Mouse (Mus musculus): ENCODE measurements at regions not wholly inside any gene's neighbourhood (a gene's known extent, or its start where the extent isn't known, plus 50 kb on each side); places are given as distances from the start of the nearest gene placed in this dataset.

GRCm38 (mm10) chr12:25182680-25183079, 85.7 kb upstream of the Id2 start:
- no peaks in the 10 kb centered on the region for H3K27me3 ChIP-seq (replicated peaks; ENCODE audit: control insufficient read depth, insufficient read depth, low read length)
- no peaks in the 10 kb centered on the region; the same call in 1 of the 2 replicates for H3K9me3 ChIP-seq (ENCODE audit: control insufficient read depth, low read length)
- no peaks in the 10 kb centered on the region for H3K36me3 ChIP-seq (ENCODE audit: control insufficient read depth, insufficient read depth, low read length)
- 95% methylated on average over 4 of the region's 4 CpGs for WGBS
- H3K27ac ChIP-seq (ENCODE audit: low read depth, low read length) = no peak overlapping the region
- H3K9ac ChIP-seq (ENCODE audit: low read depth, low read length) = no peak overlapping the region
- H3K4me1 ChIP-seq (ENCODE audit: control insufficient read depth, insufficient read depth, low read depth, low read length) = no peaks in the 10 kb centered on the region
- ATAC-seq = no peak
- no peak overlapping the region for H3K4me2 ChIP-seq (ENCODE audit: low read length)
- H3K4me3 ChIP-seq (ENCODE audit: low read length) = no peak overlapping the region

GRCm38 (mm10) chr12:25181317-25181716, 84.4 kb upstream of the Id2 start:
- H3K9ac ChIP-seq (ENCODE audit: low read depth, low read length) = no peak overlapping the region
- no peak overlapping the region for H3K4me3 ChIP-seq (ENCODE audit: low read length)
- no peak overlapping the region for H3K27ac ChIP-seq (ENCODE audit: low read depth, low read length)
- H3K27me3 ChIP-seq (replicated peaks; ENCODE audit: control insufficient read depth, insufficient read depth, low read length) = no peaks in the 10 kb centered on the region
- H3K4me1 ChIP-seq (ENCODE audit: control insufficient read depth, insufficient read depth, low read depth, low read length) = no peaks in the 10 kb centered on the region
- H3K4me2 ChIP-seq (ENCODE audit: low read length) = no peak overlapping the region
- no peaks in the 10 kb centered on the region for H3K9me3 ChIP-seq (ENCODE audit: control insufficient read depth, low read length)
- no peaks in the 10 kb centered on the region for H3K36me3 ChIP-seq (ENCODE audit: control insufficient read depth, insufficient read depth, low read length)
- WGBS = 86% methylated on average over 8 of the region's 8 CpGs
- no peak for ATAC-seq

- WGBS = 92% methylated on average over 1 of the region's 1 CpGs
- Histone ChIP-seq H3K4me1 (ENCODE audit: control insufficient read depth, insufficient read depth, low read depth, low read length) (no peaks in the 10 kb centered on the region), H3K4me3 (ENCODE audit: low read length) (no peak overlapping the region), H3K4me2 (ENCODE audit: low read length) (no peak overlapping the region), H3K27ac (ENCODE audit: low read depth, low read length) (no peak overlapping the region), H3K9me3 (ENCODE audit: control insufficient read depth, low read length) (no peaks in the 10 kb centered on the region), H3K36me3 (ENCODE audit: control insufficient read depth, insufficient read depth, low read length) (no peaks in the 10 kb centered on the region), H3K9ac (ENCODE audit: low read depth, low read length) (no peak overlapping the region), H3K27me3 (replicated peaks; ENCODE audit: control insufficient read depth, insufficient read depth, low read length) (no peaks in the 10 kb centered on the region)
- no peak for ATAC-seq
Measured at GRCm38 (mm10) chr12:25180861-25181260, 83.9 kb upstream of the Id2 start.

- H3K27ac ChIP-seq (ENCODE audit: low read depth, low read length) = no peak overlapping the region
- H3K27me3 ChIP-seq (replicated peaks; ENCODE audit: control insufficient read depth, insufficient read depth, low read length) = no peaks in the 10 kb centered on the region
- no peaks in the 10 kb centered on the region for H3K9me3 ChIP-seq (ENCODE audit: control insufficient read depth, low read length)
- H3K4me1 ChIP-seq (ENCODE audit: control insufficient read depth, insufficient read depth, low read depth, low read length) = no peaks in the 10 kb centered on the region
- 51% methylated on average over 3 of the region's 3 CpGs for WGBS
- H3K9ac ChIP-seq (ENCODE audit: low read depth, low read length) = no peak overlapping the region
- H3K36me3 ChIP-seq (ENCODE audit: control insufficient read depth, insufficient read depth, low read length) = no peaks in the 10 kb centered on the region
- ATAC-seq = no peak
- H3K4me3 ChIP-seq (ENCODE audit: low read length) = no peak overlapping the region
- no peak overlapping the region for H3K4me2 ChIP-seq (ENCODE audit: low read length)
Measured at GRCm38 (mm10) chr12:25180289-25180688, 83.3 kb upstream of the Id2 start.

GRCm38 (mm10) chr12:25178491-25179115, 81.7 kb upstream of the Id2 start:
- ATAC-seq = no peak
- H3K4me3 ChIP-seq (ENCODE audit: low read length) = no peak overlapping the region
- H3K9ac ChIP-seq (ENCODE audit: low read depth, low read length) = no peak overlapping the region
- H3K36me3 ChIP-seq (ENCODE audit: control insufficient read depth, insufficient read depth, low read length) = no peaks in the 10 kb centered on the region
- no peak overlapping the region for H3K4me2 ChIP-seq (ENCODE audit: low read length)
- 85% methylated on average over 5 of the region's 5 CpGs for whole genome bisulfite sequencing
- no peaks in the 10 kb centered on the region for H3K27me3 ChIP-seq (replicated peaks; ENCODE audit: control insufficient read depth, insufficient read depth, low read length)
- H3K27ac ChIP-seq (ENCODE audit: low read depth, low read length) = no peak overlapping the region
- H3K9me3 ChIP-seq (ENCODE audit: control insufficient read depth, low read length) = no peaks in the 10 kb centered on the region
- H3K4me1 ChIP-seq (ENCODE audit: control insufficient read depth, insufficient read depth, low read depth, low read length) = no peaks in the 10 kb centered on the region

- Histone ChIP-seq H3K4me1 (ENCODE audit: control insufficient read depth, insufficient read depth, low read depth, low read length) (no peaks in the 10 kb centered on the region), H3K9ac (ENCODE audit: low read depth, low read length) (no peak overlapping the region), H3K27ac (ENCODE audit: low read depth, low read length) (no peak overlapping the region), H3K27me3 (replicated peaks; ENCODE audit: control insufficient read depth, insufficient read depth, low read length) (no peaks in the 10 kb centered on the region), H3K4me2 (ENCODE audit: low read length) (no peak overlapping the region), H3K9me3 (ENCODE audit: control insufficient read depth, low read length) (no peaks in the 10 kb centered on the region), H3K4me3 (ENCODE audit: low read length) (no peak overlapping the region), H3K36me3 (ENCODE audit: control insufficient read depth, insufficient read depth, low read length) (no peaks in the 10 kb centered on the region)
- ATAC-seq = no peak
- 77% methylated on average over 3 of the region's 3 CpGs for WGBS
Measured at GRCm38 (mm10) chr12:25177827-25178226, 80.9 kb upstream of the Id2 start.

- no peak overlapping the region for H3K4me3 ChIP-seq (ENCODE audit: low read length)
- H3K9me3 ChIP-seq (ENCODE audit: control insufficient read depth, low read length) = no peaks in the 10 kb centered on the region
- H3K36me3 ChIP-seq (ENCODE audit: control insufficient read depth, insufficient read depth, low read length) = no peaks in the 10 kb centered on the region
- H3K4me1 ChIP-seq (ENCODE audit: control insufficient read depth, insufficient read depth, low read depth, low read length) = no peaks in the 10 kb centered on the region
- WGBS = 91% methylated on average over 3 of the region's 3 CpGs
- no peak overlapping the region for H3K9ac ChIP-seq (ENCODE audit: low read depth, low read length)
- H3K27me3 ChIP-seq (replicated peaks; ENCODE audit: control insufficient read depth, insufficient read depth, low read length) = no peaks in the 10 kb centered on the region
- no peak for ATAC-seq
- H3K27ac ChIP-seq (ENCODE audit: low read depth, low read length) = no peak overlapping the region
- H3K4me2 ChIP-seq (ENCODE audit: low read length) = no peak overlapping the region
Measured at GRCm38 (mm10) chr12:25176565-25176964, 79.6 kb upstream of the Id2 start.

GRCm38 (mm10) chr12:25173064-25173463, 76.1 kb upstream of the Id2 start:
- Histone ChIP-seq H3K9me3 (ENCODE audit: control insufficient read depth, low read length) (no peaks in the 10 kb centered on the region), H3K9ac (ENCODE audit: low read depth, low read length) (no peak overlapping the region), H3K4me2 (ENCODE audit: low read length) (no peak overlapping the region), H3K4me1 (ENCODE audit: control insufficient read depth, insufficient read depth, low read depth, low read length) (no peaks in the 10 kb centered on the region), H3K4me3 (ENCODE audit: low read length) (no peak overlapping the region), H3K36me3 (ENCODE audit: control insufficient read depth, insufficient read depth, low read length) (no peaks in the 10 kb centered on the region), H3K27me3 (replicated peaks; ENCODE audit: control insufficient read depth, insufficient read depth, low read length) (no peaks in the 10 kb centered on the region), H3K27ac (ENCODE audit: low read depth, low read length) (no peak overlapping the region)
- WGBS = 62% methylated on average over 6 of the region's 6 CpGs
- ATAC-seq = no peak

GRCm38 (mm10) chr12:25172450-25172849, 75.5 kb upstream of the Id2 start:
- Histone ChIP-seq H3K9me3 (ENCODE audit: control insufficient read depth, low read length) (no peaks in the 10 kb centered on the region), H3K36me3 (ENCODE audit: control insufficient read depth, insufficient read depth, low read length) (no peaks in the 10 kb centered on the region), H3K27ac (ENCODE audit: low read depth, low read length) (no peak overlapping the region), H3K4me2 (ENCODE audit: low read length) (no peak overlapping the region), H3K4me1 (ENCODE audit: control insufficient read depth, insufficient read depth, low read depth, low read length) (no peaks in the 10 kb centered on the region), H3K27me3 (replicated peaks; ENCODE audit: control insufficient read depth, insufficient read depth, low read length) (no peaks in the 10 kb centered on the region), H3K9ac (ENCODE audit: low read depth, low read length) (no peak overlapping the region), H3K4me3 (ENCODE audit: low read length) (no peak overlapping the region)
- WGBS = 87% methylated on average over 4 of the region's 4 CpGs
- no peak for ATAC-seq

GRCm38 (mm10) chr12:25169611-25170010, 72.7 kb upstream of the Id2 start:
- no peak for ATAC-seq
- 84% methylated on average over 3 of the region's 3 CpGs for WGBS
- Histone ChIP-seq H3K4me3 (ENCODE audit: low read length) (no peak overlapping the region), H3K27ac (ENCODE audit: low read depth, low read length) (no peak overlapping the region), H3K36me3 (ENCODE audit: control insufficient read depth, insufficient read depth, low read length) (no peaks in the 10 kb centered on the region), H3K9me3 (ENCODE audit: control insufficient read depth, low read length) (no peaks in the 10 kb centered on the region), H3K9ac (ENCODE audit: low read depth, low read length) (no peak overlapping the region), H3K4me2 (ENCODE audit: low read length) (no peak overlapping the region), H3K4me1 (ENCODE audit: control insufficient read depth, insufficient read depth, low read depth, low read length) (no peaks in the 10 kb centered on the region), H3K27me3 (replicated peaks; ENCODE audit: control insufficient read depth, insufficient read depth, low read length) (no peaks in the 10 kb centered on the region)
